Mouse (Mus musculus) gastrocnemius, adult 18-20 months (tissue): ENCODE measurements around the gene Mxi1. TPM values are rescaled to one million over a fixed set of nuclear protein-coding genes. Genes with fewer than 3 reads are reported as not detected.

Source experiments
- DNase-seq: peaks from one replicate; pipeline ENCODE4 v3.0.0; 2021; ENCODE audit warnings: low spot score
- total RNA-seq, 2 experiments: library from RNA; stranded (reverse); gene quantifications; 2 replicates each; pipeline ENCODE4 v1.2.3; 2021

Mxi1 gene
- total RNA-seq, 2 experiments from 2014 or later, result 53.1 to 55.9 TPM

DNA sequence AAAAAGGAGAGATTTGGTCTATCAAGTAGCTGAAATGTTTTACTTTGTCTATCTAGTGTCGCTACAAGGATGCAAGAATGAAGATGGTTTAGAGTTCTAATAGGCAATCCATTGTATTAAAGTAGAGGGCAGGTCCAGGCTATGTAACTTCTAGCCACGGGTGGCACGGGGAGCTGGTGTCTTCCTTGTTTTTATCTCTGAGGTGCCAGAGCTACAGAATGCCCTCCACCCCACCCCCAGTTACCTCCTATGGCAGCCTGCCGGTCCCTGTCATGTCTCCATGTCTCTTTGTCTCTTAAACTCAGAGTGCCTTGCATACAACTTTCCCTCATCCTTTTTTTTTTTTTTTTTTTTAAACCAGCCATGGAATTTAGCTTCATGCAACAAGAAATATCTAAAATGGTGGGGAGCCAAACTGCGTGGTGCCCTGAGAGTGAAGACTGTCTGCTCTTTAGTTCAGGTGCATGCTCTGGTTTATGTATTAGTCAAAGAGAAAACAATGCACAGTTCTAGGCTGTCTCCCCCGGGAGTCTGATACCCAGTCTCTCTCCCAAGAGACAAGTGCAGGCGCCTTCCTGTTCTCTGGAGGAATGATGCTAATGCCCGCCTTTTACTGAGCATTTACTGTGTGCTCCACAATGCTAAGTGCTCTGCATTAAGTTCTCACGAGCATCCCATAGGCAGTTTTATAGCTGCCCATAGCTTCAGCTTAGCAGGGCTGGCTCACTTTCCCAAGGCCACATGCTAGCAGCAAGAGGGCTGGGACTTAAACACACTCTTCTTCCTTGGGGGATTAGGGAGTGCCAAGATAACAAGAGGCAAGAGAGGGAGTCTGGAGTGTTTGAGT is 10.2 kb downstream of the Mxi1 start:
- no peak for DNase-seq

DNA sequence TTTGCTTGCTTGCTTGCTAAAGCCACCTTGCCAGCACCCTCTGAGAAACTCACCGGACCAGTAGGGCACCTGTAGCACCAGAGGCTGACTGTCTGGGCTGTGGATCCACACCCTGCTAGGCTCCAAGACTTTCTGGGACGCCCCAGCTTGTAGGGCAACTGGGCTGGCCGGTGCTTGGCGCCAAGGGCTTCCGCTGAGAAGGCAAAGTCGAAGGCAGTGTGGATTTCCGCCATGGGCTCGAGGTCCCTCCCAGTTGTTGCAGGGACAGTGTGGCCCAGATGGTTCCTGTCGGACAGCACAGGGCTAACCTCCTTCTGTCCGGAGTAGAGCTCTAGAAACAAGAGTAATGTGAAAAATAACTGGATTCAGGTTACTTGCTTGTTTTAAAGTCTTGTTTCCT is 11.0 kb downstream of the Mxi1 start:
- DNase-seq, result no peak

DNA sequence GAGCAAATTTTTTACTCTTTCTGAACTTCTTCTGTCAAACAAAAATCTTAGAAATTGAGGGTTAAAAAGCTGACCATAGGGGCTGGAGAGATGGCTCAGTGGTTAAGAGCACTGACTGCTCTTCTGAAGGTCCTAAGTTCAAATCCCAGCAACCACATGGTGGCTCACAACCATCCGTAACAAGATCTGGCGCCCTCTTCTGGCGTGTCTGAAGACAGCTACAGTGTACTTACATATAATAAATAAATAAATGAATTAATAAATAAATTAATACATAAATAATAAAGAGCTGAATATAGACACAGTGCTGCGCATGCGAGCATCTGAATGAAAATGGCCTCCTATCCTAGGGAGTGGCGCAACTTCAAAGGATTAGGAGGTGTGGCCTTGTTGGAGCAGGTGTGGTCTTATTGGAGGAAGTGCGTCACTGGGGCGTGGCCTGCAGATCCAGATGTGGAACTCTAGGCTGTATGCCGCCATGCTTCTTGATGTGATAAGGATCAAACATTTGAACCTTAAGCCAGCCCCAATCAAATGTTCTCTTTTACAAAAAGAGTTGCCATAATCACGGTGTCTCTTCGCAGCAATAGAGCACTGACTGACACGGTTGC is 12.2 kb downstream of the Mxi1 start:
- DNase-seq, result no peak

DNA sequence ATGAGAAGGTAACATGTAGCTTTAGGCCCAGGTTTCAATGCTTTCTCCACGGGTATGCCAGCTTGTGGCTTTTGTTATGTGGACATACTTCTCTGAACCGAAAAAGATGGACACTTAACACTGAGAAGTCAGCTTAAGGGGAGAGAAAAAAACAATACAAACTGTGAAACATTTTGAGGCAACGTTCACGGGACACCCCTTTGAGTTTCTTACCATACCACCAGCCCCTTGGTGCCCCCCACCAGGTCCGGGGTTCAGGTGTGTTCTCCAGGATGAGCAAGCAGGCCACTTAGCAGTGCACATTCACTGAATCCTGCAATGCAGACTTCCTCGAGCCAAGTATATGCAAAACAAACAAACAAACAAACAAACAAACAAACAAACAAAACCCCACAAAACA is 14.5 kb downstream of the Mxi1 start:
- no peak for DNase-seq

DNA sequence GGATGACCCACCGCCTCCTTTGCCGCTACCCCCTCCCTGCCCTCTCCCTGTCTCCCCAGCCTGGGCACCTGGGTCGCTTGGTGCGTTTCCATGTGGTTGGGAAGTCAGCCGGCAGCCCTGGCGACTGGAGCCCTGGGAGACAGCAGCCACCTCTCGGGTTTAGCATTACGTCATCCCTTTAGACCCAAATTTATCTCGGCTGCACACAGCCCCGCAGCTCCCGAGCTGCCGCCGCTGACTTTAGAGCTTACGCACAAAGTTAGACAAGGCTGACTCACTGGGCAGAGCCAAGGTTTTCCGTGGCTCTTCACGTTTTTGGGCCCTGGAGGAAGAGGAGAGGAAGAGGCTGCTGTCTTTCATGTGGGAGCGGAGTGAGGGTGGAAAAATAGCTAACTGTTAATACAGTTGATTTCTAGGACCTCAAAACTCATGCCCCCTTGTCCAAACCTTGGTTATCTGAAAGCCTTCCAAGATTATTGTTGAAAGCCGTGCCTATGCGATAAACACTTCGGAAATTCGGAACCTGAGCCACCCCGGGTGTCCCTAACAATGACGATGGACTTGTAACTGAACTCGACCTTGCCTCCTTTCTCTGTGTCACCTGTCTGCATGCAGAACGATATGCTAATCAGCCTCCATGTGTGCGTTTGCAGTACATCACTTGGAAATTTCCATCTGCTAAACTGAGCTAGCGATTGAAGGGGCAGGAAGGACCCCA is 15.4 kb downstream of the Mxi1 start:
- peak; percentile 78 for DNase-seq

DNA sequence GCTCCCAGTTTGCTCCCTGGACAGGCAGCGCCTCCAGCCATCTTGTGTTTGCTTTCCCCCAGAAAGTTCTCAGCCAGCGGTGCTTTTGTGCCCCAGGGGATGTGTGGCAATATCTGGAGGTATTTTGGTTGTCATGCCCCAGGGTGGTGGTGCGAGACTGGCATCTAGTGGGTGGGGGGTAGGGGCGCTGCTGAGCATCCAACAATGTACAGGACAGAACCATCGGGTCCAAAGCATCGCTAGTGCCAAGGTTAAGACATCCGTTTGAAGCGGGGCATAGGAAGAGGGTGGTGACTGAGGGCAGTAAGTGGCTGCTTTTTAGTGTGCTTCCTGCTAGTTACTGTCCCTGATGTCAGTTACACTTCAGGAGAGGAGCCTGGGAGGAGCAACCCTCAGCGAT is 17.8 kb downstream of the Mxi1 start:
- no peak for DNase-seq

DNA sequence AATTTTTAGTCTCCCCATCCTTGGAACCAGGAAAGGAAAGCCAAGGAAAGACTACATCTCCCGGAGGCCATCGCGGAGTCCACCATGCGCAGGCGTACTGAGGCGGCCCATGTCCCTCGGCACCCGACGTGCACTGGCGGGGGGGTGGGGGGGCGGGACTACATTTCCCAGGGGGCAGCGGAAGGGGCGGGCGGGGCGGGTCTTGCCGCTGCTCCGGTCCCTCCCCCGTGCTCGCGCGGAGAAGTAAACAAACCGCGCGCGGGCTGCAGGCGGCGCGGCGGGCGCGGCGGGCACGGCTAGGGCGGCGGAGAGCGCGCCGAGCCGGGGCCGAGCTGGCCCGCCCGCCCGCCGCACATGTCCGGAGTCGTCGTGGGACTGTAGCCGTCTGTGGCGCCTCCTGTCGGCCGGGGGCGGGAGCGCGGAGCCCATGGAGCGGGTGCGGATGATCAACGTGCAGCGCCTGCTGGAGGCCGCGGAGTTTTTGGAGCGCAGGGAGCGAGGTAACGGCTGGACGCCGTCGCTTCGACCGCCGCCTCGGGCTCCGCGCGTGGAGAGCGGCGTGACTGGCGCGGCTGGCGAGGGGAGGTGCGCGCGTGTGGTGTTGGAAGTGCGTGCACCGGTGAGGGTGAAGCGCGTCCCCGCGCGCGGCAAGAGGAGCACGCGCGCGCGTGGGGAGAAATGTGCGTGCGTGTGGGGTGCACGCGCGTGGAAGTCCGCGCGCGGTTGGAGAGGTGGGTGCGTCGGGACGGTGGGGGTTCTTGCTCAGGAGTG is 19.1 kb downstream of the Mxi1 start:
- peak; percentile 93 for DNase-seq

DNA sequence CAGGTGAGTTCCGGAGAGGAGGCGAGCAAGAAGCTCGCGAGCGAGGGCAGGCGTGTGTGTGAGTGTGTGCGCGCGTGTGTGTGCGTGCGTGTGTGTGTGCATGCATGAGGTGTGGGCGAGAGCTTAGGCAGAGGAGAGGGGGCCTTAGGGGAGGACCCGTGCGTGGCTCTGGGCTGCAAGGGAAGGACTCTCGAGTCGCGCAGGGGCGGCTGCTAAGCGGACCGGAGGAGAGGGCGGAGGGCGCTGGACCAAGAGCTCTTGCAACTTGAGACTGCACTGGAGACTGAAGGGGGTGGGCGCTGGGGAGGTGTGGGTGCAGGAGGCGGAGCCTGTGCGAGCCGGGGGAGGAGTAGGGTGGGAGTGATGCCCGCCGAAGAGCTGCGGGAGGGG is 19.7 kb downstream of the Mxi1 start:
- peak; percentile 83 for DNase-seq

DNA sequence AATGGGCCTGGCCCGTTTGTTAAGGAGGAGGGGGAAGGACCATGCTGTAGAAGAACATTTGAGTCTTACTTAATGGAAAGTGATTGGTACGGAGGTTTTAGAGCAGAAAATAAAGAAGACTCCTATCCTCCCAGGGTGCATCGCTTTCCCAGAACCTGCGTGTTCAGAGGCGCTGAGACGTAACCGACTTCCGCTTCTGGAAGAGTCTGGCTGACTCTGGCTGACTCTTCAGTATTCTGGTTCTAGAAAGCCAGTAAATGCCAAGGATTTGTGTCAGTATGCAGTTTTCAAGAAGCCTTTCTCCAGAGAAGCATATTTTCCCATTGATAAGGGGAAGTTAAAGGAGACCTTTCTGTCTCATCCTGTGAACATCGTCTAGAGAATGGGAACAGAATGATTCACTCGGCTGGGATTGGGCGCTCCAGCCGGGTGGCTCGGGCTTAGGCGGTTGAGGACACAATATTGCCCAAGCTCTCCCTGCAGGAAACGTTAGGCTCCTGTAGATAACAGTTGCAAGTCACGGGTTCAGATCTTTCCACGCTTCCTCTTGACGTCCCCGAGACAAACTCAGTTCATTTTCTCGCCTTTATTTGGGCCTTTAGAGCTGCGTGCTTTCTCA is 21.7 kb downstream of the Mxi1 start:
- no peak for DNase-seq

DNA sequence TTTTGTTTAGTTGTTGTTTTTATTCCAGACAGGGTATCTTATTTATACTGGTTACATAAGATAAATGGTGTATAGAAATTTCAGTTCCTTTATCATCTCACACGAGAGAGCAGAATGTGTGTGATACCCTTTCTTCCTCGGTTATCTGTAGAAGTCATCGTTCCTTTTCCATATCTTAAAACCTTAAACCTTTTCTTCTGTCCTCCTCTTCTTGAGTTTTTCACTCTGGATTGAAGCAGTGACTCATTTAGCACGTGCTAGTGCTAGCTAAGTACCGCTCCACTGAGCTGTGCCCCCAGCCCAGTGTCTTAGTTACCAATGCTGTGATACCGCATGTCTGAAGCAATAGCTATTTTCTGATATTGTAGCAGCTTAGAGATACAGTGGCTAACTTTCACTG is 23.4 kb downstream of the Mxi1 start:
- DNase-seq, result no peak

DNA sequence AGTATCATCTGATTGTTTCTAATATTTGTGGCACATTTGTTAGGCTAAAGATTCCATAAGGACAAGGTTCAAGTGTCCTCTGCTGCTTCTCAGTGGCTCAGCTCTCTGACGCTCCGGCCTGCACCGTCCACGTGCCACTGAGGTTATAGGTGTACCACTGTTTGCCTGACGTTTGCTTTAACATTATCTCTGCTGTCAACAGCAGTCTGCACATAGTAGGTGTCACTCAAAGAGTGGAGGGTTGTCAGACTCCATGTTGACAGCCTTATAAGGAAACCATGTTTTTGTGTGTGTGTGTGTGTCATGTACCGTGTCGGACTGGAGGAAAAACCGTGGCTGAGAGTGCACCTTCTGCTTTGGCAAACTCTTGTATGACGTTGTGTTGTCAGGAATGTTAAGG is 24.9 kb downstream of the Mxi1 start:
- no peak for DNase-seq

DNA sequence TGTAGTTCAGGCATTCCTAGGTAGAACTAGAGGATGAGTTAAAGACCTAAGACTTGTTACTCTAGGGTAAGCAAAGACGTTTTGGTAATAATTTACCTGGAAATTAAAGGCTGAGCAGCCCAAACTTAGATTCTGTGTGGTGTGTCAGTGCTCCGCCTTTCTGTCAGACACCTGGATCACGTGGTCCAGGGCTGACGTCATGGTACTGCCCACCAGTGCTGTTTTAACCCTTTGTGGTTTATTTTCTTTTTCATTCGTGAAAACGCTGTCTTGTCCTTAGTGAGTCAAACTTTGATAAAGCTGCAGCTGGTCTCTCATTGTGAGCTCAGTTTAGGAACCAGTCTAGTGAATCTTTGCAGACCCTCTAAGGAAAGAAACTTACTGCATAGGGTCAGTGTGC is 30.1 kb downstream of the Mxi1 start:
- DNase-seq, result no peak

DNA sequence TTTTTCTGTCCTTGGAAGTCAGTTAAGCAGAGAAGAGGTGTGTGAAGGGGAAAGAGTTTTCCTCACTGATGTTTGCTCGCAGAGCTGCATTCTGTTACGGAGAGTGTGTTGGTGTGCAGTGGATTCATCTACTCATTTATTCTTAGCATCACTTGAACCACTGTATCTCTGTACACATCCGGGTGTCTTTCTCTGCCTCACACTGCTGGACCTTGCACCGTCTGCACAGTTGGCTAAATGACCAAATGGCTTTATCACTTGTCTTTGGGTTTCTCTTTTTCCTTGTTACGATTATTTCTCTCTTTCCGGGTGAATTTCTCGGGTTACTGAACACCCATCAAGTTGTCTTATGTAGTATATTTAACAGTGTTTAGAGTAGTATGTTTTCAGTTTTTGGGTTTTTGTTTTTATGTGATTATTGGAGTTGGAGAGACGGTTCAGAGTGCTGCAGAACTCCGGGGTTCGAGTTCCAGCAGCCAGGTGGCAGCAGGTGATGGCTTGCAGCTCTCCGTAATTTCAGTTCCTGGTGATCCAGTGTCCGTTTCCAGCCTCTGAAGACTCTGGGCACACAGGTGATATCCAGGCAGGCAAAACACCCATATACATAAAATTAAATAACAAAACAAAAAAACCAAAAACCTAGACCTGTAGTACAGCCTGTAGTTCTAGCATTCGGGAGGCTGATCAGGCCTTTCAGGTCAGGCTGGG is 33.0 kb downstream of the Mxi1 start:
- DNase-seq, result no peak

DNA sequence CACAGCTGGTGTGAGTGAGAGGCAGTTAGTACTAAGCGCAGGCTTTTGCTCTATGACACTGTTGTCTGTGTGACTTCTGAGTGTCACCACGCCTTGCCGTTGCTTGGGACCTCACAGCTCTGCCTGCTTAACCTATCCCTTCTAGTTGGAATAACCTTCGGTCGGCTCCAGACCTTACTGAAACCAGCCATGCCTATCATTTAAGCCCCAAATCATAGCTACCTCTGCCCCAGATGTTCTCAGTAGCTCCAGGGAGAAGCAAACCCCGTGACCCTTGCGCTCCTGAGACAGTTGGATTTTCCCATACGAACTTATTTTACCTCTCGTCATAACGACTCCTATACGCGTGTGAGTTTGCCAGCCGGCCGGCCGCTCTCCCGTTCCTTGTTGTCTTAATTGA is 33.7 kb downstream of the Mxi1 start:
- no peak for DNase-seq

DNA sequence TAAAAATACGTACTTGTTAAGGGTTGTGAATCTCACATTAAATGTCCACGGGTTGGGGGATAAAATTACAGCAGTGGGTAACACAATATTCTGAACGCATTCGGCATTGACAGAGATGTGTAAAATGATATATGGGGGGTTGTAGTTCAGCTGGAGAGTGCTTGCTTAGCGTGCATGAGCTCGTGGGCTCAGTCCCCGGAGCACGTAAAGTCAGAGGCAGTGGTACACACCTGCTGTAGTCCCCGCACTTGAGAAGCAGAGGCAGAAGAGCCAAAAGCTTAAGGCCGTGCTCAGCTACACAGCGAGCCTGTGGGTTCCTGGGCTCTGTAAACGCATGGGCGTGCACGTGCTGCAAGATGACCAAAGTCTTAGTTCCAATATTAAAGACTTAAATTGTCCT is 35.4 kb downstream of the Mxi1 start:
- DNase-seq, result peak; percentile 29

DNA sequence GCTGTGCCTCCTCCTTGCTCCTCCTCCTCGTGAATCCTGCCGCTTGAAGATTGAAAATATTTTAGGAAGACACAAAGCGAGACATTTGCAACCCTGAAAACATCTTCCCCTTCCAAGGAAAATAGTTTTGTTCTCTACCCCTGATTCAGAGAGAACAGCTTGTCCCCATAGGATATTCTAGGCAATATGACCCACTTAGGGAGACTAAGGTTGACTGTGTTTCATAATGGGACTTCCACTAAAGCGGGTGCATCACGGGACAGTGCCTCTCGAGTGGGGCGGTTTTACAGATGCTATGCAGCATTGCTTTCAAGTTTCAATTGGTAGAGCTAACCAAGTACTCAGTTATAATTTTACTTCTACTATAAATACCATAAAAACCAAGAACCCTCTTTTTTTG is 43.5 kb downstream of the Mxi1 start:
- DNase-seq, result no peak

DNA sequence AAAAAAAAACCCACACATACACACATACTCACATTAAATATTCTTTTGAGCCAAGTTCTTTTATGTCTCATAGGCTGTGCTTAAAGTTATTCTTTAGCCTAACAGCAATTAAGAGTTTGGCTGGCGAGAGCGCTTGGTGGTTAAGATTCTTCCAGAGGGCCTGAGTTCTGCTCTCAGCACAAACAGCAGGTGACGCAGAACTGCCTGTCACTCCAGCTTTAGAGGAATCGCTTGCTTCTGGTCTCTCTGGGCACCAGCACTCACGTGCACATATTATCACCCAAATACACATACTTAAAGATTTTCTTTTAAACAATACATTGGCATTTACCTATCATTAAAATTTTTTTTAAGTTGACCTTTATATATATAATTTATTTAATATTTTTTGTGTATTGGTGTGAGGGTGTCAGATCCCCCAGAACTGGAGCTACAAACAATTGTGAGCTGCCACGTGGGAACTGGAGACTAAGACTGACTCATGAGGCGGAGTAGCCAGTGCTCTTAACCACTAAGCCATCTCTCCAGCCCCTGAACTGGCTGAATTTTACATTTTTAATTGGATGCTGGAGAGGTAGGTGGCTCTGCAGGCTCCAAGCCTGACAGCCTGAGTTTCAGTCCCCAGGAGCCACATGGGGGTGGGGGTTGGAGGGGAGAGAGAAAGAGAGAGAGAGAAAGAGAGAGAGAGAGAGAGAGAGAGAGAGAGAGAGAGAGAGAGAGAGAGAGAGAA is 44.1 kb downstream of the Mxi1 start:
- no peak for DNase-seq

DNA sequence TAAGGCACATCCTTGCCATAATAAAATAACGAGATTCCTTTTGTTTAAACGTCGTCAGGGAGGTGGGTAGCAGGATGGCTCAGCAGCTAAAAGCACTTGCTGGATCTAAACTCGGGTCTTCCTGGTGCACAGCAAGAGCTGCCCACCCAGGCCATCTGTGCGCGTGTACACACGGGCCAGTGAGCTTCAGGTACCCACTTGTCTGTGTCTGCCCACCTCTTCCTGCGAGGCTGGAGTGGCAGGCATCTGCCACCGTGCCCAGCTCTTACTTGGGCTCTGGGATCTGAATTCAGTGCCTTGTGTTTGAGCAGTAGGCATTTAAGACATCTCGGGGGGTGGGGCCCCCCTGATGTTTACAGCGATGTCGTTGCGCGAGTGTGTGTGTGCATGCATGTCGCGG is 44.7 kb downstream of the Mxi1 start:
- DNase-seq, result no peak

DNA sequence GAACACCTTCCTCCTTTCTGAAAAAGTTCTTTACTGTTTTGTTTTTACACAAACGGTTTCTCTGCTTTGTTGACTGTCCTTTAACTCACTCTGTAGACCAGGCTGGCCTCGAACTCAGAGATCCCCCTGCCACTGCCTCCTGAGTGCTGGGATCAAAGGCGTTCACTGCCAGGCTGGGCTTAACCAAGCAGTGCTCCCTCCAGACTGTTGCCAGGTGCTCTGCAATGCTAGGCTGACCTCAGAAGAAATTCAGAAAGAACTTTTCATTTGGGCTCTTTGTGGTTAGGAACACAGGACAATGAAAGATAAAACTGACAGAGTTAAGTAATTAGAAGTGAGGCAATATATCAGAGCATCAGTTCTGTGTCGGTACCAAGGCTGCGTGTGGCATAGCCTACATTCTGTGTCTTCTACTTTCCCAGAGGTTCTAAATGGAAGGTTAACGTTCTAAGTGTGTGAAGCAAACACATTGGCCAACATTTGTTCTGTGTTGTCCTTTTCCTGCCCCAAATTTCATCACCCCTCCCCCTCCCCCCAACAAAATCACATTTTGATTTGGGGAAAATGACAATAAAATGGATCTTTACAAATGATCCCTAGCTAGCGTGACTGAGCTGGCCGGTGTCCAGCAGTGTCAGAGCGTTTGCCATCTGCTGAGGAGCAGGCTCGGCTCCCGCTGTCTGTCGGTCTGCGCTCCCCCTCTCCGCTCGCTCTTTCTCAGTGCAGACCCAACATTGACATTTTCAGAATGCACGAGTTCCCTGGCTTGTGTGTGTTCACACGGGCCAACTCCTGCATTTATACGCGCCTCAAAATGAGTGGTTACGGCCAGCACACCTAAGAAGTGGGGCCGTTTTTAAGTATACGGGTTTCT is 49.1 kb downstream of the Mxi1 start:
- peak; percentile 46 for DNase-seq
